Mouse (Mus musculus) heart, adult 2 months (tissue): ENCODE results near the gene Gm45623.

Experiments used
- CTCF ChIP-seq: fragments of 200-600 bp; IDR thresholded peaks from 2 replicates; pipeline ENCODE4 v1.8.1; 2022; ENCODE audit warnings: antibody characterized with exemption, mild to moderate bottlenecking, moderate library complexity
- EP300 ChIP-seq: fragments of 200-500 bp; IDR thresholded peaks from 2 replicates; pipeline ENCODE4 v1.6.1; 2011; ENCODE audit warnings: low read depth, low read length, control low read depth; ENCODE audit not compliant: insufficient read depth
- POLR2A ChIP-seq: fragments of 200-500 bp; IDR thresholded peaks from 2 replicates; pipeline ENCODE4 v1.6.1; 2011; ENCODE audit warnings: mild to moderate bottlenecking, low read depth, low read length, control low read depth; ENCODE audit not compliant: insufficient read depth

GRCm38 (mm10) chr13:56707111-56707510, 46.5 kb downstream of the Gm45623 start:
- TF ChIP-seq POLR2A, result no peak
- no peak for TF ChIP-seq EP300
- TF ChIP-seq CTCF, result no peak
